Mouse (Mus musculus) bone marrow macrophage, adult 2 months (primary cell): ENCODE data around the gene Ctbp2.

ENCODE experiments used
- CTCF ChIP-seq: IDR thresholded peaks from 2 replicates; pipeline ENCODE4 v1.5.1; 2012; ENCODE audit warnings: low read depth, mild to moderate bottlenecking, low read length, moderate library complexity
- POLR2A ChIP-seq: IDR thresholded peaks from 2 replicates; pipeline ENCODE4 v1.6.1; 2012; ENCODE audit warnings: mild to moderate bottlenecking, low read depth, low read length, borderline replicate concordance

DNA sequence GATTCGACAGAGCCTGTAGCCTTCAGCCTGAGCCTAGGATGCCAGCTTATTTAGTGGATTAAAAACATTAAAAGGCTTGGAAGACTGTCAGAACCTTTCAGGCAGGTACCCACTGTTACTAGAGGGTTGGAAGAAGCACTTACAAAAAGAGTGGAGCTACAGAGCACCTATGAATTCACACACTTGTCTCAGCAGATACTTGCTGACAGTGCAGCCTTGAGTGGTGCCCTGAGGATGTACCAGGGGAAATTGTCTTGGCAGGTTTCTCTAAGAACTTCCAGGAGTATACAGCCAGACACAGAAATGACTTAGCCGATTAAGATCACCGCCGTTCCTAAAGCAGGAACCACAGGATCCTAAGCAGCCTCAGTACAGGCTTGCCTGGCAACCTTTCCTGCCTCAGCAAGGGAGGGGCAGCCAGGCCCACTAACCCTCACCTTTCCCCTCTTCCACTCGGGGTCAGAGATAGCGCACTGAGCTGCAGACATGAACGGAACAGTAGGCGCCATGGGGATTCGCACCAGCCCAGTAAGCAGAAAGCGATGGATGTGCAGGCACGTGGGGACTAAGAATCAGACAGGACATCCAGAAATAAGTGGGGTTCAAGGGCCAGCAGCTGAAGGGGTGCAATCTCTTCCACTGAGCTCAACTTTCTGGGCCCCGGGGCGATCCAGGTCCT is 40.1 kb downstream of the Ctbp2 start:
- TF ChIP-seq CTCF = no peak
- no peak for TF ChIP-seq POLR2A
